Mouse (Mus musculus): ENCODE measurements around the gene Hsd11b2.

Gene Hsd11b2

DNA sequence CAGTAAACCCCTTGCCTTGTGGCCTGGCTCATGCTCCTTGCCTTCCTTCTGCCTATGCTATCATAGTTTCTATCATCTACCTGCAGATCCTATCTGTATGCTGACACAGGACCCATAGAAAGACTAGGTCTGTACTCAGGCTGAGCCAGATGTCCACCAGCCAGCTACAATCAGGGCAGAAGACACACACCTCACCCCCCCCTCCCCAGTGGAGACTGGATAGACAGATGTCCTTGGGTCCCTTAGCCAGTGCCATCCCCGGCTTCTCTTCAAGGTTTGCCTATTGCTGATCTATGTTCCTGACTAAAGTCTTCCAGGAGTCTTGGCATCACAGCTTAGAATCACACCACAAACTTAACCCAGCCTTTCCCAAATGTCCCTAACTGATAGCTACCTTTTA is 9.7 kb downstream of the Hsd11b2 start:
- DNase-seq = no peak

GRCm38 (mm10) chr8:105529271-105529670 is 10.7 kb downstream of the Hsd11b2 start:
- no peak for DNase-seq

DNA sequence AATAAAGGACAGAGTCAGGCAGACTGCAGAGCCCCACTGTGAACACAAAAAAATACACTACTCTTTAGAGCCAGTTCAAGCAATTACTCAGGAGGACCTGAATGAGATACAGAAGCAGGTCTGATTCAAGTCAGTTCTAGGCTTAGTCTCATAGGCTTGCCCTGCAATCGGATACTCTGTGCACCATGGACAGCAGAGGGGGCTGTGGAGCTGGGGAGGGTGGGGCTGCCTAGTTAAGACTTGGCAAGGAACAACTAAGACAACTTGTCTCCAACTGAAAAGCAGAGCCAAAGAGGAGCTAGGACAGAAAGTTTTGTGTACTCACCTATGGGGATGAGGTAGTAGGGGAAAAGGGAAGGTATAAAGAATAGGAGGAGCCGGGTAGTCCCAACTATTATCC is 13.2 kb downstream of the Hsd11b2 start:
- peak; percentile 68 to 70 for DNase-seq

DNA sequence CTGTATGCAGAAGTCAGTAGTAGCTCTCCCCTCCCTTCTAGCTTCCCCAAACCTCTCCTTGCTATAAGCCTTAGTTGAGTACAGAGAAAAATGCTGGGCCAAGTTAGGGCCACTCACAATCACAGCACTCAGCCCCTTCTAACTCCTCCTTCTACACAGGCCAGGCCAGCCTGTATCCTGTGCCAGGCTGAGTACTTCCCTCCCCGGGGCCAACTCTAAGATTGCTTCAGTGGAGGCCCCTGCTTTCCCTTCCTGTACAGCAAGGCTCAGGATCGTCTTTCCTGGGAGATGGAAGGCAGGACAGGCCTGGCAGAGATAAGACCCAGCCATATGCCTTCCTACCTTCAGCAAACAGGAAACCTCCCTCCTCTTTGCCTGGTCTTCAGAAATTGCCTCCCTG is 14.9 kb downstream of the Hsd11b2 start:
- DNase-seq = no peak

- DNase-seq = peak; percentile 75 to 77
Measured at GRCm38 (mm10) chr8:105533892-105534329, 15.4 kb downstream of the Hsd11b2 start.

- DNase-seq = no peak
Measured at GRCm38 (mm10) chr8:105536546-105536945, 18.0 kb downstream of the Hsd11b2 start.

GRCm38 (mm10) chr8:105537011-105537677 is 18.6 kb downstream of the Hsd11b2 start:
- DNase-seq = no peak

DNA sequence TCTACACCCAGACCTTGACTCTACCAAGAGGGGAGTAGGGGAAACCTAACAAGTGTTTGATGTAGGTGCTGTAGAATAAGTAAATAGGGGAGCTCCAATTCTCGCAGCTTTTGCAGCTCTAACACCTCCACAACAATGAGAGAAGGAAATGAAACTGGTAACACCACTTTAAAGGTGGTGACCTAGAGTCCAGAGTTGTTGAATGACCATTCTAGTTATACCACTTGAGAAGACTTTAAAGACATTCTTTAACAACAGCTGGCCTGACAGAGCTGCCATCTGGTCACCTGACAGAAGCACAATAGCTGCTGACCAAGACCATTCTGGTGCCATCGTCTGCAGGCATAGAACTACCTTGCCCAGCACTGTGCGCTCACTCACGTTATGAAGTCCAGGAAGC is 20.4 kb downstream of the Hsd11b2 start:
- DNase-seq = no peak

DNA sequence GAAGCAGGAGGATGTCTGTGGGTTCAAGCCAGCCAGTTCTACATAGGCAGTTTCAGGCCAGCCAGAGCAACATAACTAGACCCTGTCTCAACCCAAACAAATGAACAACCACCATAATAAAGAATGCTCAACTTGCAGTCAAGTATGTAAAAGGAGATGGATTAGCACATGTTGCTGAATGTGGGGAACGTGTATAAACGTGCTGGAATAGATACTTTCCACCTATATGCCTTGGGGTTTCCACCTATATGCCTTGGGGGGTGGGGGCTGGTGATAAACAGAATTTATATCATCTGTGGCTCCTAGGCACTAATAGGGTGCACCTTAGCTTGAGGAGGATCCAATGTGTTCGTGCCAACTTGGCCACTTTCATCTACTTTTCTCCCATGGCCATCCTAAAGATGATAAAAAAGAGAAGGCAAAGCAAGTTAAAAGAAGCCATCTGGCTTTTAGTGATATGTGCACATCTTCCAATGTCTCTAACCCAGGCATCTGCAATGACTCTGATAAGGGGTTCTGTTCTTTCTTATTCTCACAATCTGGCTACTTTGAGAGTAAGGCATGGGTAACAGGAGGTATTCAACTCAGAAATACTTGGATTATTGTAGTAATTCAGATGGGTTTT is 23.6 kb downstream of the Hsd11b2 start:
- no peak for DNase-seq

GRCm38 (mm10) chr8:105542808-105543207 is 24.3 kb downstream of the Hsd11b2 start:
- no peak for DNase-seq

GRCm38 (mm10) chr8:105543703-105544102 is 25.1 kb downstream of the Hsd11b2 start:
- DNase-seq = no peak

DNA sequence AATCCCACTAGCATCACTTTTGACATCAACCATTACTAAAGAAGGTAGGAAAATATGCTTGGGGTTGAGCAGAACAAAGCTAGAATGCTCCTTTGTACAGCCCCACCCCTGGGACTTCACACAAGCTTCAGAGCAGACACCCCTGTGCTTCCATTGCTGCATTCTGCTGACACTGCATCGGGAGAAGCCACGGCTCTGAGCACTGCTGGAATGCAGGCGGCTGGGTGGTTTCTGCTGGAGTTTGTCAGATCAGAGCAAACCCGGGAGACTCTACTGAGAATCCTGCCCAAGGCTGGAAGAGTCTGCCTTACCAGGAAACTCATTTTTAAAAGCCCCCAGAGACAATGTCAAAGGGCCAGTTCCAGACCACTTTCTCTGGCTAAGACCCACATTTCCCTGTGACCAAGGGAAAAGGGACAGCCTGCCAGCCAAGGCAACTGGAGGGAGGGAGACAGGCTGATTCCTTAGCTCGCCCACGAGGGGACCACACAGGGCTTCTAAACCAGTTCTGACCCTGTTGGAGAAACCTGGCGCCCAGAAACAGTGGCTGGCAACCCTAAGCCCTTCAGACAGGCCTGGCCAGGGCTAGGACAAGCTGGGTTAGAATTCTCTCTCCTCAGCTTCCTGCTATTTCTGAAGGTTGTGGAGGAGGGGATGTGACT is 26.1 kb downstream of the Hsd11b2 start:
- no peak for DNase-seq

DNA sequence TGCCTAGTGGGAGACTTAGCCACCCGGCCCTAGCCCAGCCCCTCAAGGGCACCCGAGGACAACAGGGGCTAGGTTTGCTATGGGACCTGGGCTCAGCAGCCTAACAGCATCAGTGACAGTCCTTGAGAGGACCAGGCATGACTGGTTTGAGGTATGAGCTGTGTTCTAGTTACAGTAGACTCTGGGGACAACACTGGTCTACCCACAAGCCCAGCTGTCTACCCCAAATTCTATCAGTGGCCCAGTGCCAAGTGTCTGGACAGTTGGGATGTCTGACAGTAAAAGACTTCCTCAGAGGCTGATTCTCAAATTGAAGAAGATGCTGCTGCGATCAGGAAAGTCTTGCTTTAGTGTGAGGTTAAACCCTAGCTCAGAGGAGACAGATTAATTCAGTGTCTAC is 26.7 kb downstream of the Hsd11b2 start:
- no peak for DNase-seq

- no peak for DNase-seq
Measured at GRCm38 (mm10) chr8:105546384-105547350, 28.1 kb downstream of the Hsd11b2 start.

DNA sequence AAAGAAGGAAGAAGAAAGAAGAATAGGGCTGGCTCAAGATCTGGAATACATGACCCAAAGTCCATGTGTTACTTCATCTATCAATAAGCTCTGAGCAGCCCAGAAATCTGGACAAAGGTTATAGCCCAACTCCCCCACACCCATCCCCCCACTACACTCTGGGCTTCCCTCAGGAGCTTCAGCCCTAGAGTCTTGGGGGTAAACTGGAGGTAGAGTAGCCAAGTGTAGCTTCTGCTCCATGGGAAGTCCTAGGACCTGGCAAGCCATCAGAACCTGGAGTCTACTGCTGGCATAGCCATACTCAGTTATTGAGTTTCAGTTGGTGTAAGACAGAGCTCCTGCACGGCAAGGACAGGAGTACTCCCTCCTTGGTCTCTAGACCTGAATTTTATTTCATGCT is 31.0 kb downstream of the Hsd11b2 start:
- DNase-seq = no peak

GRCm38 (mm10) chr8:105550083-105550482 is 31.5 kb downstream of the Hsd11b2 start:
- DNase-seq = no peak

DNA sequence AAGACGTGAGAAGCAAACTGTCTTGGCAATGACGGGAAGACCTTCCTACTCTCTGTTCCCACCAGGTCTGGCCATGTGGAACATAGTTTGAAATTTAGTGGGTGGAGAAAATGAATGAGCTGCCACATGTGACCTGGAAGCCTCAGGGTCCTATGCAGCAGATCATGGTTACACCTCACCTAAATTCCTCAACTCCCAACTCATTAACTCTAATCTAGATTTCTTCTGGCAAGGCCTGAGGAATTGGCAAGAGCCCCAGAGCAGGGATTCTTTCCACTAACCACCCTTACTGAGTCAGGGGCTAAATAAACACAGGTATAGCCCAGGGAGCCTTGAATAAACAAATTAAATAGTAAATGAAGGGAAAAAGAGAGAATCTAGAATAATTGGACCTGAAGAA is 33.5 kb downstream of the Hsd11b2 start:
- DNase-seq = no peak

DNA sequence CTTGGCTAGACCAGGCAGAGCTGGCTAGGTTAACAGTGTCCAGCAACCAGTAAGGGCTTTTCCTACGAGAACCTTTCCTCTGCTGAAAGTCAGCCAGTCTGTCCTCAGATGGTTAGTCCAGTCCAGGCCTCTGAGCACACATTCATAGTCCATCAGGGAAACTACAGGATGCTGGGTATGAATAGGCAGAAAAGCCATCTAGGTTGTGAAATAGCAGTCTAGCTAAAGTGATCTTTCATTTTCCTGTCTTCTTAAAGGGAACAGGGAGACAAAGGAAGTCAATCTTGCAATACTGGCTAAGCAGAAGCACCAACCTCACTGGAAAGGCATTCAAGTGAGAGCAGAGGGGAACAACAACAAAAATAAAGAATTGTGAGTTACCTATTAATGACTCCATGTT is 34.3 kb downstream of the Hsd11b2 start:
- no peak for DNase-seq

DNA sequence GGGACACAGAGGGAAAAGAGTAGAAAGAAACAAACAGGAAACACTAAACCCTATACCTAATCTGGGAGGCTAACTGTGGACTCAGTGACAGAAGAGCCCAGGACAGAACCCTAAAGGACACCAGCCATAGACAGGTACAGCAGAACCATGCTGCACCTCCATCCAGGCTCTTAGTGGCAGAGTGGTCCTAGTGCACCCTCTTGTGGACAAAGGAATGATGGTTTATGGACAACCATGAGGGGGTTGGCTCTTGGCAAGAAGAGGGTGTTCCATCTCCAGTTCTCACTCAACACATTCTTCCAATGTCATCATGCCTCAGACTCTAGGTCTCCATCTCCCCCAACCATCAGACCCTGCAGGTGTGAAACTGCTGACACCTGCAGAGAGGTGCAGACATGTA is 35.5 kb downstream of the Hsd11b2 start:
- peak; percentile 66 to 73 for DNase-seq

- no peak for DNase-seq
Measured at GRCm38 (mm10) chr8:105555230-105555629, 36.7 kb downstream of the Hsd11b2 start.

DNA sequence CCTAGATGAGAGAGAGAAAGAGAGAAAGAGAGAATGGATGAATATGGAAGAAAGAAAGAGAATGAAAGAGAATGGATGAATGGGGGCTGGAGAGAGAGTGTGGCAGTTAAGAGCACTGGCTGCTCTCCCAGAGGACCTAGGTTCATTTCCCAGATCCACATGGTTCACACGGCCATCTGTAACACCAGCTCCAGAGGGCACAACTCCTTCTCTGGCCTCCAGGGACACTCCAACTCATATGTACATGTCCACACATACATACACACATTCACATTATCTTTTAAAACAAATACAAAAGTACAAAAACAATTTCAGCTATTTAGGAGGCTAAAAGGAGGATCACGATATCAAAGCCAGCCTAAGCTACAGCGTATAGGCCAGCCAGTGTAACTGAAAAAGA is 44.3 kb downstream of the Hsd11b2 start:
- no peak for DNase-seq

DNA sequence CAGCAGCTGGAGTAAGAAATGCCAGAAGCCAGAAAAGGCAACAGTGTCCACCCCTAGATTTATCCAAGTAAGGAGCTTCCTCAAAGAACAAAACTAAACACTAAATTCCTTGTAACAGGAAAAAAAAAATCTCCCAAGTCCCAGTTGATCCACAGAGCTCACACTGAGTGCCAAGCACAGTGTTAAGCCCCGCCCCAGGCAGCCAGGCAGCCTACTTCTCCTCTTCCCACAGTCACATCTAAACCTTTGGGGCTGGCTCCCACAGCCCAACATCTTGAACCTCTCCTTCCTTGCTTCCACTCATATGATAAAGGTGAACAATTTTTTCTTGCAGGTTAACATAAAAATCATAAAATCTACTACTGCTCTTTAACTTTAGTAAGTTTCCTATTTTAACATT is 45.3 kb downstream of the Hsd11b2 start:
- DNase-seq = no peak
